Mouse (Mus musculus): ENCODE data around the gene Baiap2l2.
A peak's percentile ranks its signal among the peaks of the same experiment; 100 is the strongest.

The Baiap2l2 gene

GRCm38 (mm10) chr15:79285399-79285798 lies at the start of gene Baiap2l2:
Gene Baiap2l2, minus strand, starts transcription at chr15:79285537.
- DNase-seq (ENCODE audit: extremely low read depth, low read depth, low spot score): no peak

GRCm38 (mm10) chr15:79333409-79333808 lies 48.1 kb upstream of the Baiap2l2 start:
- no peak for DNase-seq (ENCODE audit: extremely low read depth, low read depth, low spot score)

- no peak for DNase-seq (ENCODE audit: extremely low read depth, low read depth, low spot score)
These were observed 45.2 kb upstream of the Baiap2l2 start for GRCm38 (mm10) chr15:79330521-79330920.

- no peak for DNase-seq (ENCODE audit: extremely low read depth, low read depth, low spot score)
These were observed 44.6 kb upstream of the Baiap2l2 start for GRCm38 (mm10) chr15:79329979-79330363.

- DNase-seq (ENCODE audit: extremely low read depth, low read depth, low spot score): no peak
These were observed 44.1 kb upstream of the Baiap2l2 start for GRCm38 (mm10) chr15:79329346-79329978.

- no peak for DNase-seq (ENCODE audit: extremely low read depth, low read depth, low spot score)
These were observed 43.6 kb upstream of the Baiap2l2 start for GRCm38 (mm10) chr15:79328939-79329275.

GRCm38 (mm10) chr15:79328058-79328938 lies 43.0 kb upstream of the Baiap2l2 start, which contains the start of gene Pla2g6:
Gene Pla2g6, minus strand, starts transcription at chr15:79328390.
- peak; percentile 68 for DNase-seq (ENCODE audit: extremely low read depth, low read depth, low spot score)

GRCm38 (mm10) chr15:79326971-79327961 lies 41.9 kb upstream of the Baiap2l2 start:
- peak; percentile 74 for DNase-seq (ENCODE audit: extremely low read depth, low read depth, low spot score)

- no peak for DNase-seq (ENCODE audit: extremely low read depth, low read depth, low spot score)
These were observed 40.9 kb upstream of the Baiap2l2 start for GRCm38 (mm10) chr15:79326264-79326663.

GRCm38 (mm10) chr15:79325742-79326141 lies 40.4 kb upstream of the Baiap2l2 start:
- DNase-seq (ENCODE audit: extremely low read depth, low read depth, low spot score): no peak

- no peak for DNase-seq (ENCODE audit: extremely low read depth, low read depth, low spot score)
These were observed 39.0 kb upstream of the Baiap2l2 start for GRCm38 (mm10) chr15:79324373-79324772.

GRCm38 (mm10) chr15:79323791-79324155 lies 38.4 kb upstream of the Baiap2l2 start:
- DNase-seq (ENCODE audit: extremely low read depth, low read depth, low spot score): no peak

- no peak for DNase-seq (ENCODE audit: extremely low read depth, low read depth, low spot score)
These were observed 37.9 kb upstream of the Baiap2l2 start for GRCm38 (mm10) chr15:79322991-79323790.

GRCm38 (mm10) chr15:79322281-79322990 lies 37.1 kb upstream of the Baiap2l2 start:
- no peak for DNase-seq (ENCODE audit: extremely low read depth, low read depth, low spot score)

- no peak for DNase-seq (ENCODE audit: extremely low read depth, low read depth, low spot score)
These were observed 36.4 kb upstream of the Baiap2l2 start for GRCm38 (mm10) chr15:79321733-79322190.

- DNase-seq (ENCODE audit: extremely low read depth, low read depth, low spot score): no peak
These were observed 28.6 kb upstream of the Baiap2l2 start for GRCm38 (mm10) chr15:79313848-79314369.

- no peak for DNase-seq (ENCODE audit: extremely low read depth, low read depth, low spot score)
These were observed 22.5 kb upstream of the Baiap2l2 start for GRCm38 (mm10) chr15:79307861-79308260.

- no peak for DNase-seq (ENCODE audit: extremely low read depth, low read depth, low spot score)
These were observed 20.8 kb upstream of the Baiap2l2 start for GRCm38 (mm10) chr15:79306043-79306637.

- DNase-seq (ENCODE audit: extremely low read depth, low read depth, low spot score): no peak
These were observed 19.5 kb upstream of the Baiap2l2 start for GRCm38 (mm10) chr15:79304832-79305231.

All from fat pad, adult 2 months (tissue).